Mouse (Mus musculus) T-helper 1 cell (primary cell): ENCODE measurements around the gene Grip2.

ENCODE experiments used
- in situ Hi-C: fragments of 300-600 bp; cut with MboI, MseI; formaldehyde crosslinking; loops from one replicate; pipeline ENCODE4 v1.15.1; 2025; ENCODE audit warnings: high pct_unique_total_duplicates

Grip2 gene

GRCm38 (mm10) chr6:91796064-91796463, 31.0 kb downstream of the Grip2 start:
- in situ Hi-C loops: no loop called here

GRCm38 (mm10) chr6:91795640-91796039, 31.4 kb downstream of the Grip2 start:
- in situ Hi-C loops: no loop called here

- in situ Hi-C loops: no loop called here
These were observed 38.7 kb downstream of the Grip2 start for GRCm38 (mm10) chr6:91788311-91788798.

- in situ Hi-C loops: no loop called here
These were observed 42.0 kb downstream of the Grip2 start for GRCm38 (mm10) chr6:91785018-91785417.

- in situ Hi-C loops: no loop called here
These were observed 47.8 kb downstream of the Grip2 start for GRCm38 (mm10) chr6:91779206-91779605.

GRCm38 (mm10) chr6:91776543-91776942, 50.5 kb downstream of the Grip2 start:
- in situ Hi-C loops: no loop called here

GRCm38 (mm10) chr6:91773951-91774350, 53.1 kb downstream of the Grip2 start:
- in situ Hi-C loops: no loop called here

- in situ Hi-C loops: no loop called here
These were observed 59.5 kb downstream of the Grip2 start for GRCm38 (mm10) chr6:91767550-91767949.

GRCm38 (mm10) chr6:91762051-91762742, 64.9 kb downstream of the Grip2 start:
- in situ Hi-C loops: no loop called here

- in situ Hi-C loops: no loop called here
These were observed 72.2 kb downstream of the Grip2 start for GRCm38 (mm10) chr6:91754845-91755244.

- in situ Hi-C loops: no loop called here
These were observed 73.0 kb downstream of the Grip2 start for GRCm38 (mm10) chr6:91754098-91754497.

- in situ Hi-C loops: no loop called here
These were observed 74.2 kb downstream of the Grip2 start for GRCm38 (mm10) chr6:91752884-91753283.

GRCm38 (mm10) chr6:91750976-91751375, 76.1 kb downstream of the Grip2 start:
- in situ Hi-C loops: no loop called here

GRCm38 (mm10) chr6:91746776-91747175, 80.3 kb downstream of the Grip2 start:
- in situ Hi-C loops: no loop called here

GRCm38 (mm10) chr6:91745947-91746582, 81.0 kb downstream of the Grip2 start:
- in situ Hi-C loops: no loop called here

- in situ Hi-C loops: no loop called here
These were observed 81.8 kb downstream of the Grip2 start for GRCm38 (mm10) chr6:91745246-91745645.

GRCm38 (mm10) chr6:91743886-91744285, 83.2 kb downstream of the Grip2 start:
- in situ Hi-C loops: loop anchor here (5.0 kb wide), 1 partner anchor 162 kb away; no protein-coding TSS in a partner anchor

- in situ Hi-C loops: loop anchor here (5.0 kb wide), 1 partner anchor 161 kb away; no protein-coding TSS in a partner anchor
These were observed 84.1 kb downstream of the Grip2 start for GRCm38 (mm10) chr6:91742995-91743394.

GRCm38 (mm10) chr6:91742466-91742865, 84.6 kb downstream of the Grip2 start:
- in situ Hi-C loops: loop anchor here (5.0 kb wide), 1 partner anchor 160 kb away; no protein-coding TSS in a partner anchor

GRCm38 (mm10) chr6:91741046-91741445, 86.0 kb downstream of the Grip2 start:
- in situ Hi-C loops: loop anchor here (5.0 kb wide), 1 partner anchor 159 kb away; no protein-coding TSS in a partner anchor

GRCm38 (mm10) chr6:91738058-91738457, 89.0 kb downstream of the Grip2 start:
- in situ Hi-C loops: loop anchor here (5.0 kb wide), 1 partner anchor 46 kb away; no protein-coding TSS in a partner anchor

GRCm38 (mm10) chr6:91737451-91737850, 89.6 kb downstream of the Grip2 start:
- in situ Hi-C loops: loop anchor here (5.0 kb wide), 1 partner anchor 45 kb away; no protein-coding TSS in a partner anchor

- in situ Hi-C loops: loop anchor here (5.0 kb wide), 1 partner anchor 44 kb away; no protein-coding TSS in a partner anchor
These were observed 90.6 kb downstream of the Grip2 start for GRCm38 (mm10) chr6:91736471-91736870.
